Mouse (Mus musculus): Measurements from ENCODE around the gene Mastl. TPM values are rescaled to one million over a fixed set of nuclear protein-coding genes. Genes with fewer than 3 reads are reported as not detected.

Mastl gene
- polyA plus RNA-seq (2014; fragmentation: Illumina TruSeq; extraction: RNeasy Lipid Tissue Mini Kit (QIAGEN cat#74804); ENCODE audit: low read depth, low replicate concordance): 0.26 TPM

GRCm38 (mm10) chr2:23155777-23156607, at the start of gene Mastl, which contains the start of gene Yme1l1:
Gene Mastl, minus strand, starts transcription at chr2:23156024.
Gene Yme1l1, plus strand, starts transcription at chr2:23156369.

GRCm38 (mm10) chr2:23067552-23068369, 88.1 kb downstream of the Mastl start, which contains the start of gene Acbd5:
Gene Acbd5, plus strand, starts transcription at chr2:23068167.

Other genes starting within 250 kb of the Mastl start
- 71.1 TPM for gene Abi1, start 115.8 kb downstream of the Mastl start, polyA plus RNA-seq (2014; fragmentation: Illumina TruSeq; extraction: RNeasy Lipid Tissue Mini Kit (QIAGEN cat#74804); ENCODE audit: low read depth, low replicate concordance)
- 393 TPM for gene Acbd5, start 87.9 kb downstream of the Mastl start, polyA plus RNA-seq (2014; fragmentation: Illumina TruSeq; extraction: RNeasy Lipid Tissue Mini Kit (QIAGEN cat#74804); ENCODE audit: low read depth, low replicate concordance)
- gene Yme1l1, start 345 bp upstream of the Mastl start, polyA plus RNA-seq (2014; fragmentation: Illumina TruSeq; extraction: RNeasy Lipid Tissue Mini Kit (QIAGEN cat#74804); ENCODE audit: low read depth, low replicate concordance): 119 TPM
- gene 4931423N10Rik, start 51.5 kb upstream of the Mastl start, polyA plus RNA-seq (2014; fragmentation: Illumina TruSeq; extraction: RNeasy Lipid Tissue Mini Kit (QIAGEN cat#74804); ENCODE audit: low read depth, low replicate concordance): not detected
- not detected for gene Nxph2, start 165.2 kb upstream of the Mastl start, polyA plus RNA-seq (2014; fragmentation: Illumina TruSeq; extraction: RNeasy Lipid Tissue Mini Kit (QIAGEN cat#74804); ENCODE audit: low read depth, low replicate concordance)